Mouse (Mus musculus) heart, embryonic 15.5 days (tissue): Measurements from ENCODE around the gene Utrn. TPM values are rescaled to one million over a fixed set of nuclear protein-coding genes. Genes with fewer than 3 reads are reported as not detected.

ENCODE experiments used
- ATAC-seq: fragments of 200-750 bp; cut with Nextera tagmentation; replicated peaks from 2 replicates; pipeline ENCODE4 v1.8.0; 2017; ENCODE audit warnings: low read depth, moderate TSS enrichment; ENCODE audit not compliant: insufficient number of reproducible peaks, insufficient read depth, low FRiP score
- H3K27ac ChIP-seq: fragments of 300-500 bp; sonication (generic); 2 replicates; pipeline ENCODE4 v1.5.1; 2015; ENCODE audit warnings: mild to moderate bottlenecking, inconsistent platforms
- H3K27me3 ChIP-seq: fragments of 300-500 bp; sonication (generic); 2 replicates; pipeline ENCODE4 v1.6.1; 2015; ENCODE audit warnings: inconsistent platforms
- H3K36me3 ChIP-seq: fragments of 300-500 bp; sonication (generic); 2 replicates; pipeline ENCODE4 v1.6.1; 2015; ENCODE audit warnings: mild to moderate bottlenecking, inconsistent platforms
- H3K4me1 ChIP-seq: fragments of 300-500 bp; sonication (generic); replicated peaks from 2 replicates; pipeline ENCODE4 v1.6.1; 2015; ENCODE audit warnings: inconsistent platforms
- H3K4me2 ChIP-seq: fragments of 300-500 bp; sonication (generic); 2 replicates; pipeline ENCODE4 v1.6.1; 2015; ENCODE audit warnings: inconsistent platforms, mild to moderate bottlenecking, moderate library complexity
- H3K4me3 ChIP-seq: fragments of 300-500 bp; sonication (generic); 2 replicates; pipeline ENCODE4 v1.5.1; 2015; ENCODE audit warnings: mild to moderate bottlenecking, inconsistent platforms
- H3K9ac ChIP-seq: fragments of 300-500 bp; sonication (generic); 2 replicates; pipeline ENCODE4 v1.6.1; 2015; ENCODE audit warnings: mild to moderate bottlenecking, inconsistent platforms
- H3K9me3 ChIP-seq: fragments of 300-500 bp; sonication (generic); replicated peaks from 2 replicates; pipeline ENCODE4 v1.6.1; 2016; ENCODE audit warnings: inconsistent platforms
- WGBS: fragments of 180-500 bp; shearing (Covaris S2); methylation state at CpG from one replicate; pipeline ENCODE4 v1.1.7; 2015; ENCODE audit warnings: mixed read lengths; 5-methylcytosine and 5-hydroxymethylcytosine counted together
- polyA plus RNA-seq: library from polyadenylated mRNA; unstranded; fragments of >200 nt; fragmentation: Nextera tagmentation; extraction: Ambion mirVana; gene quantifications from 2 replicates; pipeline ENCODE4 v1.2.1, GENCODE M21; 2015

Utrn gene
- polyA plus RNA-seq, 1 experiment from 2014 or later, result 58.8 TPM

DNA sequence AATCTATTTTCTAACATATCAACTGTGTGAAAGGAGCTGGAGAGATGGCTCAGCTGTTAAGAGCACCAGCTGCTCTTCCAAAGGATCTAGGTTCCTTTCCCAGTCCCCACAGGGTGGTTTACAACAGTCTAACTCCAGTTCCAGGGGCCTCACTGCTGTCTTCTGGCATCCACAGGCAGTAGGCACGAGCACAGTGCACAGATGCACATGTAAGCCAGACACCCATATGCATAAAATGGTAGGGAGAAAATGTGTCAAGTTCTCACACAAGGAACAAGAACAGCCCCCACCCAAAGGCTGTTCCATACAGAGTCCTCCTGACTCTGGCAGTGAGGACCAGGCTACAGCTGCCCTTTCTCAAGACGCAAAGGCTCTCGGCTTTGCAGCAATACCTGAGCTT lies 185.1 kb downstream of the Utrn start:
- Histone ChIP-seq H3K4me1 (no peaks in the 10 kb centered on the region), H3K27ac (no peak overlapping the region), H3K9me3 (no peaks in the 10 kb centered on the region), H3K4me2 (no peak overlapping the region), H3K36me3 (peaks cover 56% of the 10 kb centered on the region), H3K9ac (no peak overlapping the region), H3K4me3 (no peak overlapping the region), H3K27me3 (no peaks in the 10 kb centered on the region)
- ATAC-seq, result no peak
- WGBS, result 86% methylated on average over 3 of the region's 3 CpGs

DNA sequence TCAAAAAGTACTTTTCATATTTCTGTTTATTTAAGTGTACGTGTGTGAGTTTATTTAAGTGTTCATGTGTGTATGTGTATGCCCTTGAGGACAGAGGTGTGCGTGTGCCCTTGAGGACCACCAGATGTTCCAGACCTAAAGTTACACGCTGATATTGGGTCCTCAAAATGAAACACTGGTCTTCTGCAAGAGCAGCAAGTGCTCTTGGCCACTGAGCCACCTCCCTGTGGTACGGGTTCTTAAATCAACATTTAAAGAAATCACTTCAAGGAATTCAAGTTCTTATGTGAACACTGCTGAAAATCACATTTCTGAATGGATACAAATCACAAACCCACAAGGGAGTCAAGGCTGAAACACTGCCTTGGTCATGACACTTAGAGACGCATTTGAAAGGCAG lies 195.9 kb downstream of the Utrn start:
- Histone ChIP-seq H3K27ac (no peak overlapping the region), H3K9me3 (no peaks in the 10 kb centered on the region), H3K4me3 (no peak overlapping the region), H3K4me1 (no peaks in the 10 kb centered on the region), H3K36me3 (peaks cover 31% of the 10 kb centered on the region), H3K9ac (no peak overlapping the region), H3K27me3 (no peaks in the 10 kb centered on the region), H3K4me2 (no peak overlapping the region)
- no peak for ATAC-seq
- 91% methylated on average over 5 of the region's 5 CpGs for WGBS

DNA sequence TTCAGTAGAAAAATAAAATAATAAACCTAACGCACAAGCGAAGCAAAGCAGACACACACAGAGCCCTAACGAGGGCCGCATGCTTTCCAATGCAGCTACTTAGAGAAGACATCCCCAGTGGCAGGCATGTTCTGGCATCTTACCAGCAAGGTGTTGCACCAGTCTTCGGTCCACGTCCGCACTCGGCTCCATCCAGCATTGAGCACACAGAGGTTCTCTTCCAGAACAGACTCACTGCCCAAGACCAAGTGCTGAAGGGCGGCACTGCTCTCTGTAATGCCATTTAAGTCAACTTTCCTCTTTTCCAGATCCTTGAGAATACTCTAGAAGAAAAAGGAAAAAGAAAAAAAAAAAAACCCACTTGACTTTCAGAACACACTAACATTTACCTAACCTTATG lies 197.6 kb downstream of the Utrn start:
- H3K27me3 ChIP-seq, result no peaks in the 10 kb centered on the region
- 94% methylated on average over 9 of the region's 9 CpGs for WGBS
- no peaks in the 10 kb centered on the region for H3K4me1 ChIP-seq
- H3K36me3 ChIP-seq, result peaks cover 36% of the 10 kb centered on the region
- no peak overlapping the region for H3K4me2 ChIP-seq
- no peak overlapping the region for H3K27ac ChIP-seq
- no peak for ATAC-seq
- no peaks in the 10 kb centered on the region for H3K9me3 ChIP-seq
- H3K4me3 ChIP-seq, result no peak overlapping the region
- no peak overlapping the region for H3K9ac ChIP-seq

DNA sequence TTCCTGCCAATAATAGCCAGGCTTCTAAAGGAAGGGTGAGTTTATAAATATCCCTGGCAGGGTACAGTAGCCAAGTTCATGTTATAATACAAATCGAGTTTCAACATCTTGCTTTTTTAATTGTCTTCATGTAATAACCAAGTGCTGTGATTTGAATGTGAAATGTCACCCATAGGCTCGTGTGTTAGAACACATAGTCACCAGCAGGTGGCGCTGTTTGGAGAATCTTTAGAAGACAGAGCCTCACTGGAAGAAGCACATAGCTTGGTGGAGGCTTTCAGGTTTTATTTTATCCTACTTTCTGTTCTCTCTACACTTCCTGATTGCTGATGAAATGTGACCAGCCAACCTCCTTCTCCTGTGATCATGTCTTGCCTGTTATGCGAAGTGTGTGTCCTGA lies 207.1 kb downstream of the Utrn start:
- Histone ChIP-seq H3K4me2 (no peak overlapping the region), H3K27ac (no peak overlapping the region), H3K9ac (no peak overlapping the region), H3K36me3 (peaks cover 53% of the 10 kb centered on the region), H3K27me3 (no peaks in the 10 kb centered on the region), H3K9me3 (no peaks in the 10 kb centered on the region; the same call in 1 of the 2 replicates), H3K4me1 (no peaks in the 10 kb centered on the region), H3K4me3 (no peak overlapping the region)
- WGBS, result 86% methylated on average over 4 of the region's 4 CpGs
- no peak for ATAC-seq

DNA sequence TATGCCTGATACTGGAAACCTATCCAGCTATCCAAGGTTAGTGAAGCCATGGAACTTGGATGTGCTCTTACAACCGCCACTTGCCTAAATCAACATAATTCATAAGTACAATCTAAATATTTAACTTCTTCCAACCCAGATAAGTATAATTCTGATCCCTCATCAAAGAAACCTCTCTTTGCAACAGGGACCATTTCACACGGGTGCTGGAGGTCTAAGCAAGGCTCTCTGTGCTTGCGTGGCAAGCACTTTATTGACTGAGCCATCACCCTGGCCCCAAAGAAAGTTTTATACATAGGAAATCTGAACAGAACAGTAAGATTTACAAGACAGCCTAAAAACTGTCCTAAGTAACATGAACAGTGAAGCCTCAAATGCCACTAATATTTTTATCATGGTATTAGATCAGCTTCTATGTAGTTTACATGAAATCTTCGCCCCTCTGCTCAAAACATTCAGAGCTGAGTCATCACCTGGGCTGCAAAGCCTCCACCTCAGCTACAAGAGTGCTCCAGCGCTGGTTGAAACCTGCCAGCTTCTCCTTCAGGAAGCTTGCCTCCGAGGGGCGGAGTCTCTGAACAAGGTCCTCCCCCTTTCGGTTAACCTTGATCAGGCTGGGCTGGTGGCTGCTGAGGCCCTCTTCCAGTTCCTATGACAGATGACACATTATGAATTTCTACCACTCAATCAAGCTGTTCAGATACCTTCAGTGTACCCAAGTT lies 211.0 kb downstream of the Utrn start:
- Histone ChIP-seq H3K4me3 (no peak overlapping the region), H3K27ac (no peak overlapping the region), H3K9me3 (no peaks in the 10 kb centered on the region; the same call in 1 of the 2 replicates), H3K4me1 (no peaks in the 10 kb centered on the region), H3K36me3 (peaks cover 32% of the 10 kb centered on the region), H3K4me2 (no peak overlapping the region), H3K27me3 (no peaks in the 10 kb centered on the region), H3K9ac (no peak overlapping the region)
- no peak for ATAC-seq
- WGBS, result 78% methylated on average over 8 of the region's 8 CpGs

DNA sequence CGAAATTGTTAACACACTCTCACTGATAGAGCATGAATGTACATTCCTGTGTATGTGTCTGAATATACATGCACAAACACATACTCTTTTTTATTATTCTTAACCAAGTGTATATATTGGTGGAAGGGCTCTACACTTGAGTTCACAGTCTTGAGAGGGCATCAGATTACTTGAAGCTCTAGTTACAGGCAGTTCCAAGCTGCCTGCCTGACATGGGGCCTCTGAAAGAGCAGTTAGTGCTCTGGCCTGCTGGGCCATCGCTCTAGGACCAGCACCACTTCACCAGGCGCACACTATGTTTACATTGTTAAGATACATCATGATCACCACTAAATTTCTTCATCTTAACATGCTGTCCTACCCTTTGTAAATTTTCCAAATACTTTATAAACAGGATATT lies 216.2 kb downstream of the Utrn start:
- Histone ChIP-seq H3K4me3 (no peak overlapping the region), H3K4me1 (no peaks in the 10 kb centered on the region), H3K9me3 (no peaks in the 10 kb centered on the region), H3K27ac (no peak overlapping the region), H3K4me2 (no peak overlapping the region), H3K36me3 (peaks cover 33% of the 10 kb centered on the region), H3K9ac (no peak overlapping the region), H3K27me3 (no peaks in the 10 kb centered on the region)
- ATAC-seq, result no peak
- WGBS, result 81% methylated on average over 3 of the region's 3 CpGs

DNA sequence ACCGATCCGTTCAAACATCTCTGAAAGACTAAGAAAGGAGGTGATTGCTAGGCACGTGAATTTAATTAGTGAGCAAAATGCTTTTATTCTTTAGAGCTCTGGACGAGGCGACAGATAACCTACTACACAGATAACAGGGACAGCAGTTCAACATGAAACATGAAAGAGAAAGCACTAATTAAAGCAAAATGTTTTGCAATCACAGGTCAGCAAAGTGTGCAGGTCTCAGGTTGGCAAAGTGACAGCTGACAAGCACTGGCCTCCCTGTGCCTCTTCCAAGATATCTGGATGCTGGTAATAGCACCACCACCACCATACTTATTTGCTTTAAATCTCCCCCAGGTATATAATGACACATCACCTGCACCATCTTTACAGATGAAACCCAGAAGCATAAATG lies 223.0 kb downstream of the Utrn start:
- no peak overlapping the region for H3K4me2 ChIP-seq
- H3K4me1 ChIP-seq, result no peaks in the 10 kb centered on the region
- H3K9ac ChIP-seq, result no peak overlapping the region
- 74% methylated on average over 5 of the region's 5 CpGs for WGBS
- ATAC-seq, result no peak
- H3K4me3 ChIP-seq, result no peak overlapping the region
- H3K36me3 ChIP-seq, result peaks cover 14% of the 10 kb centered on the region
- H3K27me3 ChIP-seq, result no peaks in the 10 kb centered on the region
- H3K27ac ChIP-seq, result no peak overlapping the region
- H3K9me3 ChIP-seq, result no peaks in the 10 kb centered on the region

DNA sequence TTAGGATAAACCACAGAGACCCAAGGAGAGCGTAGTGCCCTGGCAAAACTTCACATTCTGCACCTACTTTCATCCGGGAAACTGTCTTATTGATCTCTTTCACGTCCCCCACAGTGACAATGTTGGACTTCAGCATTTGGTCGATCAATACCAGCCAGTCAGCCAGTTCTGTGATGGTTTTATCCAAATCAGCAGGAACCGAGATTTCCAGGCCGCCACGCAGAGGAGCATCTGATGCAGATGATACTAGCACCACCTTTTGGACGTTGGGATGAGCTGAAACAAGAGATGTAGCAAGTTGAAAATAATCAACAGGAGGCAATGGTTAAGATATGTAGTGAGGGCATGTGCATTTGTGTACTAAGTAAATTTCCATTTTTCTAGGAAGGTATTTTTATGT lies 225.8 kb downstream of the Utrn start:
- Histone ChIP-seq H3K27me3 (no peaks in the 10 kb centered on the region), H3K36me3 (peaks cover 17% of the 10 kb centered on the region), H3K4me2 (no peak overlapping the region), H3K4me1 (no peaks in the 10 kb centered on the region), H3K27ac (no peak overlapping the region), H3K9ac (no peak overlapping the region), H3K4me3 (no peak overlapping the region), H3K9me3 (no peaks in the 10 kb centered on the region)
- no peak for ATAC-seq
- WGBS, result 73% methylated on average over 8 of the region's 8 CpGs

DNA sequence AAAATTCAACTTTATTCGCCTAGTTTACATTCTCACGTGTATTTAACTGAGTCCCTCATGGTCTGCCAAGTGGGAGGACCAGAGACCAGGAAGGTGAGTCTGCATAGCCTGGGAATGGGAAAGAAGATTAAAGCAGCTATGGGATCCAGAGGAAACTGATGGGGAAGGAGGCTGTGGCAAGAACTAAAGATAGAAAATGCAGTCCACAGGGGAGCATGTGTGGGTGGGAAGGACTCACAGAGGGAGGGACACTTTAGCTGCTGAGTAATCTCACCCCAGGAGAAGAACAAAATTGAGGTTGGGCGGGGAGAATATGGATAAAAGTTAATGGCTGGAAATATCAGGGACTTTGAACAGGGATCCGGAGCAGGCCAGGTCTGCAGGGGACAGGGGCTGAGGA lies 229.5 kb downstream of the Utrn start:
- Histone ChIP-seq H3K27me3 (no peaks in the 10 kb centered on the region), H3K4me3 (no peak overlapping the region), H3K4me1 (0 out of 2 replicates have a peak, but pooled peaks cover 3% of the 10 kb centered on the region), H3K4me2 (no peak overlapping the region), H3K36me3 (peaks cover 31% of the 10 kb centered on the region), H3K27ac (no peak overlapping the region), H3K9me3 (no peaks in the 10 kb centered on the region), H3K9ac (no peak overlapping the region)
- ATAC-seq, result no peak
- 71% methylated on average over 4 of the region's 4 CpGs for WGBS

DNA sequence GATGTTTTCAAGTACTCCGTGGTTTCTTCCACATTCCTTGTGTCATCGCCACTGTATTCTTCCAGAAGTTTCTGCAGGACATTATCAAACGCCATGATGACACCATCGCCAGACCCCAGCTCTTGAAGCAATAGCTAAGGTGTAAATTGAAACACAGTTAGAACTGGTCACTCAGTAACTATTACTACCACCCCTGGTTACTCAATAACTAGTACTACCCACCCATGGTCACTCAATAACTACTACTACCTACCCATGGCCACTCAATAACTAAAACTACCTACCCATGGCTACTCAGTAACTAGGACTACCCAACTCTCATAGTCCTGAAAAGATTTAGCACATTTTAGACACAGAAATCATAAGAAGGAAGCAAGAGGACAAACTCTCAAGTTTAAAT lies 235.2 kb downstream of the Utrn start:
- Histone ChIP-seq H3K36me3 (peaks cover 18% of the 10 kb centered on the region; the same call in 1 of the 2 replicates), H3K4me1 (0 out of 2 replicates have a peak, but pooled peaks cover 3% of the 10 kb centered on the region), H3K4me3 (no peak overlapping the region), H3K27me3 (no peaks in the 10 kb centered on the region), H3K4me2 (no peak overlapping the region), H3K9ac (no peak overlapping the region), H3K27ac (no peak overlapping the region), H3K9me3 (no peaks in the 10 kb centered on the region)
- WGBS, result 80% methylated on average over 4 of the region's 4 CpGs
- ATAC-seq, result no peak

DNA sequence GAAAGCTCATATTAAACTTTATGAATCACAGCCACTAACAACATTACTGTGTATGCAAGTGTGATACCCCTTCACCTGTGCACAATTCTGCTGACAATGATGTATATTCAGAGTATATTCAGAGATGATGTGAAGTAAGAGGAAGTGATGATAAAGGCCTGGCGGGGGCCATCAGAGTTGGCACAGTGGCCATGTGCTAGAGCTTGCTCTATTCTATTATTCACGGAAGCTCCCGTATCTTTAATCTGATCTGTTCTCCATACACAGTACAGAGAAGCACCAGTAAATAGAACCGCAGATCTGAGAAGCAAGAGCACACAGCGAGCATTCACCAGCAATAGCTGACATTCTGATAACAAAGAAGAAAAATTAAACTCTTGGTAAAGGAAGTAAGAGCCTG lies 238.2 kb downstream of the Utrn start:
- Histone ChIP-seq H3K27ac (no peak overlapping the region), H3K9ac (no peak overlapping the region), H3K4me2 (no peak overlapping the region), H3K4me1 (no peaks in the 10 kb centered on the region), H3K9me3 (no peaks in the 10 kb centered on the region), H3K4me3 (no peak overlapping the region), H3K36me3 (peaks cover 11% of the 10 kb centered on the region; the same call in 1 of the 2 replicates), H3K27me3 (no peaks in the 10 kb centered on the region)
- no peak for ATAC-seq
- 68% methylated on average over 5 of the region's 5 CpGs for WGBS

DNA sequence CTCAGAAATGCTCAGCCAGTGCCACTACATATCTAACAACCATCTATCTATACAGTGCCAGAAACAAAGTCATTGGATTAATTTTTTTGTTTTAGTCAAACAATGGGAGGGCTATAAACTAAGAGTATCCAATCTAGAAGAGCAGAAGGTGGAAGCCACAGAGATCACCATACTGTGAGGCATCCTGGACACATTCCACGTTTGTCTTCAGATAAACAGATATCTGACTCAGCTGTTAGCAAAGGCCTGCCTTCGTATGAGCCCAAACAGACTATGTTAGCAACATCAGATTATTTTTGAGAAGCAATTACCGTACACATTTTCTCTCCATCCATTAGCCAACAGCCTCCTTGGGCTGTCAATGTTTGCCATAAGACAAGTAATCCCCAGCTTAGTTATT lies 250.8 kb downstream of the Utrn start:
- H3K27me3 ChIP-seq, result no peaks in the 10 kb centered on the region
- WGBS, result 66% methylated on average over 3 of the region's 3 CpGs
- ATAC-seq, result no peak

More for the DNA sequence above, 250.8 kb downstream of the Utrn start:
- no peaks in the 10 kb centered on the region for H3K9me3 ChIP-seq
- H3K27ac ChIP-seq, result no peak overlapping the region
- no peak overlapping the region for H3K4me2 ChIP-seq
- no peaks in the 10 kb centered on the region; the same call in 1 of the 2 replicates for H3K36me3 ChIP-seq
- H3K4me1 ChIP-seq, result 0 out of 2 replicates have a peak, but pooled peaks cover 6% of the 10 kb centered on the region
- H3K4me3 ChIP-seq, result no peak overlapping the region
- no peak overlapping the region for H3K9ac ChIP-seq
